Mouse (Mus musculus) forebrain, embryonic 16.5 days (tissue): ENCODE results near the gene Rassf3. TPM values are rescaled to one million over a fixed set of nuclear protein-coding genes. Genes with fewer than 3 reads are reported as not detected.
A peak's percentile ranks its signal among the peaks of the same experiment; 100 is the strongest.

ENCODE experiments used
- ATAC-seq: fragments of 200-750 bp; cut with Nextera tagmentation; 2 replicates; pipeline ENCODE4 v1.8.0; 2017; ENCODE audit warnings: mild to moderate bottlenecking, moderate library complexity
- H3K27ac ChIP-seq: fragments of 300-500 bp; sonication (generic); 2 replicates; pipeline ENCODE4 v1.5.1; 2014; ENCODE audit warnings: low read length, control low read depth
- H3K27me3 ChIP-seq: fragments of 300-500 bp; sonication (generic); replicated peaks from 2 replicates; pipeline ENCODE4 v1.6.1; 2014; ENCODE audit warnings: low read length; ENCODE audit not compliant: control insufficient read depth, insufficient read depth
- H3K36me3 ChIP-seq: fragments of 300-500 bp; sonication (generic); 2 replicates; pipeline ENCODE4 v1.6.1; 2014; ENCODE audit not compliant: control insufficient read depth, insufficient read depth
- H3K4me1 ChIP-seq: fragments of 300-500 bp; sonication (generic); replicated peaks from 2 replicates; pipeline ENCODE4 v1.6.1; 2014; ENCODE audit warnings: low read length; ENCODE audit not compliant: control insufficient read depth, insufficient read depth
- H3K4me2 ChIP-seq: fragments of 300-500 bp; sonication (generic); 2 replicates; pipeline ENCODE4 v1.6.1; 2014; ENCODE audit warnings: mild to moderate bottlenecking, low read length, control low read depth
- H3K4me3 ChIP-seq: fragments of 300-500 bp; sonication (generic); replicated peaks from 2 replicates; pipeline ENCODE4 v1.5.1; 2014; ENCODE audit warnings: mild to moderate bottlenecking, low read length, control low read depth
- H3K9ac ChIP-seq: fragments of 300-500 bp; sonication (generic); replicated peaks from 2 replicates; pipeline ENCODE4 v1.6.1; 2014; ENCODE audit warnings: low read depth, low read length, control low read depth
- H3K9me3 ChIP-seq: fragments of 300-500 bp; sonication (generic); 2 replicates; pipeline ENCODE4 v1.6.1; 2016; ENCODE audit warnings: low read length; ENCODE audit not compliant: control insufficient read depth
- WGBS: fragments of 180-500 bp; shearing (Covaris S2); extraction: QIAGEN DNeasy Blood & Tissue Kit; methylation state at CpG from one replicate; pipeline ENCODE4 v1.1.7; 2014; 5-methylcytosine and 5-hydroxymethylcytosine counted together
- polyA plus RNA-seq: library from polyadenylated mRNA; unstranded; fragments of >200 nt; fragmentation: Nextera tagmentation; extraction: Ambion mirVana; gene quantifications from 2 replicates; pipeline ENCODE4 v1.2.1, GENCODE M21; 2015

The Rassf3 gene
- polyA plus RNA-seq, 1 experiment from 2014 or later: 4.1 TPM

GRCm38 (mm10) chr10:121476968-121477337 lies 806 bp upstream of the Rassf3 start:
- Histone ChIP-seq H3K27me3 (peaks cover 11% of the 10 kb centered on the region), H3K9me3 (no peaks in the 10 kb centered on the region), H3K9ac (no peak overlapping the region), H3K4me2 (peak overlapping the region; percentile 99), H3K4me3 (peak overlapping the region; percentile 62), H3K27ac (no peak overlapping the region), H3K36me3 (no peaks in the 10 kb centered on the region), H3K4me1 (peaks cover 23% of the 10 kb centered on the region)
- 18% methylated on average over 8 of the region's 8 CpGs for WGBS
- no peak for ATAC-seq

GRCm38 (mm10) chr10:121475672-121476146 lies 438 bp downstream of the Rassf3 start:
- H3K36me3 ChIP-seq: no peaks in the 10 kb centered on the region
- under 1% methylated on average over 45 of the region's 45 CpGs for WGBS
- no peak; the same call in 1 of the 2 replicates for ATAC-seq

GRCm38 (mm10) chr10:121475101-121475671 lies 961 bp downstream of the Rassf3 start:
- peak overlapping the region; percentile 64 for H3K9ac ChIP-seq
- H3K4me2 ChIP-seq: peak overlapping the region; percentile 99
- H3K9me3 ChIP-seq: no peaks in the 10 kb centered on the region
- peaks cover 30% of the 10 kb centered on the region for H3K4me1 ChIP-seq
- ATAC-seq: no peak
- WGBS: 7% methylated on average over 31 of the region's 31 CpGs
- peak overlapping the region; percentile 62 for H3K4me3 ChIP-seq
- H3K27me3 ChIP-seq: peaks cover 11% of the 10 kb centered on the region
- no peak overlapping the region for H3K27ac ChIP-seq
- H3K36me3 ChIP-seq: no peaks in the 10 kb centered on the region

More at GRCm38 (mm10) chr10:121475672-121476146, 438 bp downstream of the Rassf3 start:
- Histone ChIP-seq H3K4me1 (peaks cover 30% of the 10 kb centered on the region), H3K4me3 (peak overlapping the region; percentile 62), H3K4me2 (peak overlapping the region; percentile 99), H3K9ac (peak overlapping the region; percentile 64), H3K27me3 (peaks cover 11% of the 10 kb centered on the region), H3K9me3 (no peaks in the 10 kb centered on the region), H3K27ac (no peak overlapping the region; the same call in 1 of the 2 replicates)

- Histone ChIP-seq H3K9ac (no peak overlapping the region; the same call in 1 of the 2 replicates), H3K4me3 (peak overlapping the region; percentile 62), H3K27me3 (peaks cover 11% of the 10 kb centered on the region), H3K9me3 (no peaks in the 10 kb centered on the region), H3K4me2 (peak overlapping the region; percentile 99), H3K4me1 (peaks cover 30% of the 10 kb centered on the region), H3K27ac (no peak overlapping the region), H3K36me3 (no peaks in the 10 kb centered on the region)
- no peak for ATAC-seq
- 46% methylated on average over 4 of the region's 4 CpGs for WGBS
Observed at GRCm38 (mm10) chr10:121474288-121474687, 1.9 kb downstream of the Rassf3 start.

- Histone ChIP-seq H3K27ac (no peak overlapping the region), H3K9me3 (no peaks in the 10 kb centered on the region), H3K36me3 (no peaks in the 10 kb centered on the region), H3K27me3 (peaks cover 11% of the 10 kb centered on the region), H3K9ac (no peak overlapping the region), H3K4me3 (no peak overlapping the region), H3K4me1 (peaks cover 30% of the 10 kb centered on the region), H3K4me2 (no peak overlapping the region)
- WGBS: 76% methylated on average over 12 of the region's 12 CpGs
- no peak for ATAC-seq
Observed at GRCm38 (mm10) chr10:121473723-121474215, 2.4 kb downstream of the Rassf3 start.

GRCm38 (mm10) chr10:121472593-121473217 lies 3.4 kb downstream of the Rassf3 start:
- WGBS: 84% methylated on average over 11 of the region's 11 CpGs
- Histone ChIP-seq H3K27me3 (peaks cover 11% of the 10 kb centered on the region), H3K9me3 (no peaks in the 10 kb centered on the region), H3K36me3 (no peaks in the 10 kb centered on the region), H3K27ac (no peak overlapping the region), H3K4me1 (peaks cover 30% of the 10 kb centered on the region), H3K9ac (no peak overlapping the region), H3K4me3 (no peak overlapping the region), H3K4me2 (no peak overlapping the region; the same call in 1 of the 2 replicates)
- no peak for ATAC-seq

GRCm38 (mm10) chr10:121471570-121472197 lies 4.5 kb downstream of the Rassf3 start:
- no peaks in the 10 kb centered on the region for H3K36me3 ChIP-seq
- peak overlapping the region; percentile 36 for H3K9ac ChIP-seq
- H3K27me3 ChIP-seq: peaks cover 11% of the 10 kb centered on the region
- H3K9me3 ChIP-seq: no peaks in the 10 kb centered on the region
- H3K4me2 ChIP-seq: no peak overlapping the region
- no peak for ATAC-seq
- H3K27ac ChIP-seq: peak overlapping the region; percentile 67
- 31% methylated on average over 8 of the region's 8 CpGs for WGBS
- peaks cover 33% of the 10 kb centered on the region for H3K4me1 ChIP-seq
- no peak overlapping the region for H3K4me3 ChIP-seq

GRCm38 (mm10) chr10:121469625-121470024 lies 6.5 kb downstream of the Rassf3 start:
- Histone ChIP-seq H3K4me2 (no peak overlapping the region), H3K27ac (no peak overlapping the region), H3K9me3 (no peaks in the 10 kb centered on the region), H3K4me1 (peaks cover 15% of the 10 kb centered on the region), H3K4me3 (no peak overlapping the region), H3K9ac (no peak overlapping the region), H3K27me3 (peaks cover 7% of the 10 kb centered on the region), H3K36me3 (no peaks in the 10 kb centered on the region)
- ATAC-seq: no peak
- WGBS: 89% methylated on average over 3 of the region's 3 CpGs

GRCm38 (mm10) chr10:121468985-121469384 lies 7.2 kb downstream of the Rassf3 start:
- Histone ChIP-seq H3K4me2 (no peak overlapping the region), H3K27ac (no peak overlapping the region), H3K36me3 (no peaks in the 10 kb centered on the region), H3K27me3 (0 out of 2 replicates have a peak, but pooled peaks cover 3% of the 10 kb centered on the region), H3K4me1 (peaks cover 15% of the 10 kb centered on the region), H3K9ac (no peak overlapping the region), H3K9me3 (no peaks in the 10 kb centered on the region), H3K4me3 (no peak overlapping the region)
- WGBS: 66% methylated on average over 5 of the region's 5 CpGs
- no peak for ATAC-seq
